Mouse (Mus musculus): ENCODE data around the gene Ncor2. TPM values are rescaled to one million over a fixed set of nuclear protein-coding genes. Genes with fewer than 3 reads are reported as not detected.

Gene Ncor2
- polyA plus RNA-seq, 1 experiment, result 22.8 TPM

DNA sequence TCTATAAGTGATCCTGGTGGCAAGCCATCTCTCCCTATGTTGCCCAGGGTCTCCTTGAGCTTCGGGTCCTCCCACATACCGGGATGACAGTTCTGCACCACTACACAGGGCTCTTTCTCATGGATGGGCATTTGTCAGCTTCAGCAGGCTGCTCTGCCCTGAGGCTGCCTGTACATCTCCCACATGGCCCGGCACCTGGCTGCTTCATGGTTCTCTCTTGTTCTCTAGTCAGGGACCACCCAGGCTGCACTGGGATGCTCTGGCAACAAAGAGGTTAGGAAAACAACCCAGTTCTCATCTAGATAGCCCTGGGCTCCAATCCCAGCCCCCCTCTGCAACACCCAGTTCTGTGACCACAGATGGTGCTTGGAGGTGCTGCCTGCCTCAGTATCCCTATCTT lies 68.3 kb downstream of the Ncor2 start:
- 87% methylated on average over 3 of the region's 3 CpGs for WGBS
- no peak for DNase-seq (ENCODE audit: low read depth, low spot score)

- WGBS, result 88% methylated on average over 8 of the region's 8 CpGs
These were observed 68.8 kb downstream of the Ncor2 start for GRCm38 (mm10) chr5:125110196-125110595.

GRCm38 (mm10) chr5:125107011-125107651 lies 71.9 kb downstream of the Ncor2 start:
- WGBS, result 31% methylated on average over 11 of the region's 11 CpGs
- peak; percentile 75 for DNase-seq (ENCODE audit: low read depth, low spot score)

More at GRCm38 (mm10) chr5:125110196-125110595, 68.8 kb downstream of the Ncor2 start:
- no peak for DNase-seq (ENCODE audit: low read depth, low spot score)

GRCm38 (mm10) chr5:125106191-125106590 lies 72.8 kb downstream of the Ncor2 start:
- DNase-seq (ENCODE audit: low read depth, low spot score), result no peak
- 69% methylated on average over 16 of the region's 16 CpGs for WGBS

- WGBS, result 64% methylated on average over 6 of the region's 6 CpGs
These were observed 74.2 kb downstream of the Ncor2 start for GRCm38 (mm10) chr5:125104841-125105240.

GRCm38 (mm10) chr5:125103396-125103795 lies 75.6 kb downstream of the Ncor2 start:
- DNase-seq (ENCODE audit: low read depth, low spot score), result no peak
- 53% methylated on average over 6 of the region's 6 CpGs for WGBS

More at GRCm38 (mm10) chr5:125104841-125105240, 74.2 kb downstream of the Ncor2 start:
- DNase-seq (ENCODE audit: low read depth, low spot score), result no peak

- DNase-seq (ENCODE audit: low read depth, low spot score), result no peak
These were observed 76.1 kb downstream of the Ncor2 start for GRCm38 (mm10) chr5:125102907-125103306.

DNA sequence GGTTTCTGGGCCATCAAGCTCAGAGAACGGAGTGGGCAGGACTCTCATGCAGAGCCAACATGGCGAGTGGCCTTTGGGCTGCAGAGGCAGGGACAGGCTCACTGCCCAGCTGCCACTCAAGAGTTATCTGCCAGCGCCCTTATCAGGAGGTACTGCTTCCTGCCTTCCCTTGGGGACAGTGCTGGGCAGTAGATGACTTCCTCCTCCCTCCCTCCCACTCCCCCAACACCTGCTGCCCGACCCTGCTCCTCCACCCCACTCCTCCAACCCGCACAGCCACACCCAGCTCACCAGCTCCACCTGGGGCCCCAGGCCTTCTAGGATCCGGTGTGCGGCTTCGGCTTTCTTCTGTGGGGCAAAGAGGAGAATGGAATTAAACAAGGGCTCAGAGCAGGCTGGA lies 76.7 kb downstream of the Ncor2 start:
- DNase-seq (ENCODE audit: low read depth, low spot score), result no peak
- 46% methylated on average over 8 of the region's 8 CpGs for WGBS

More at GRCm38 (mm10) chr5:125102907-125103306, 76.1 kb downstream of the Ncor2 start:
- WGBS, result 56% methylated on average over 7 of the region's 7 CpGs

- DNase-seq (ENCODE audit: low read depth, low spot score), result no peak
- WGBS, result 69% methylated on average over 5 of the region's 5 CpGs
These were observed 79.2 kb downstream of the Ncor2 start for GRCm38 (mm10) chr5:125099785-125100350.

DNA sequence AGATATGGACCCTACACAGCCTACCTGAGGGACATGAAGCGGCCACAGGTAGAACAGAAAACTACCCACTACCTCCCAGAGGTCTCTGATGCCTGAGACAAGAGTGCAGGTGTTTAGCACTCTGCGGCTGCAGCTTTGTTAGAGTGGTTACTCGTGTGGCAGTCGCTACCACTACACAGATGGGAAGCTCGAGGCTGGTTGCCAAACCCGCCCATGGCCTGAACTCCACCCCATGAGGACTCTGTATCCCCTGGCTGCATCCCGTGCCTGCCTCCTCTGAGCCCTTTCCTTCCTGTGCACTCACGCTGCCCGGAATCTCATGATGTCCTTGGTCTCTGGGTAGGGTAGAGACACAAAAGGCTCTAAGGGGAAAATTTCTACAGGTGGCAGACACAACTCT lies 80.3 kb downstream of the Ncor2 start:
- 78% methylated on average over 9 of the region's 9 CpGs for WGBS
- DNase-seq (ENCODE audit: low read depth, low spot score), result no peak

DNA sequence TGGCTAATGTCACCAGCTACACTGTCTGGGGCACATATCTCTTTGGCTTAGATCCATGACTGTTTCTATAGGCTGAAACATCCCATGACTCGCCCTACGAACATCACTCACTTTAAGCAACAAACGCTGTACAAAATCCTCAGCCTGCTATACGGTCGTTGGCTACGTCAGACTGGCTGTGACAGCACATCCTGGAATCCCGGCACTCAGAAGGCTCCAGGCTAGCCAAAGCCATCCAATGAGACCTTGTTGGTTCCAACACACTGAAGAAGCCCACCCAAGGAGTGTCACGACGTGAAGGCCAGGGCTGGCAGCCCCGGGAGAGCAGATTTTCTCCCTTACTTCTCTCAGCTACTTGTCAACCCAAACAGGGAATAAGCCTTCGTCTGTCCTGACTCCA lies 82.7 kb downstream of the Ncor2 start:
- no peak for DNase-seq (ENCODE audit: low read depth, low spot score)
- WGBS, result 76% methylated on average over 11 of the region's 11 CpGs

DNA sequence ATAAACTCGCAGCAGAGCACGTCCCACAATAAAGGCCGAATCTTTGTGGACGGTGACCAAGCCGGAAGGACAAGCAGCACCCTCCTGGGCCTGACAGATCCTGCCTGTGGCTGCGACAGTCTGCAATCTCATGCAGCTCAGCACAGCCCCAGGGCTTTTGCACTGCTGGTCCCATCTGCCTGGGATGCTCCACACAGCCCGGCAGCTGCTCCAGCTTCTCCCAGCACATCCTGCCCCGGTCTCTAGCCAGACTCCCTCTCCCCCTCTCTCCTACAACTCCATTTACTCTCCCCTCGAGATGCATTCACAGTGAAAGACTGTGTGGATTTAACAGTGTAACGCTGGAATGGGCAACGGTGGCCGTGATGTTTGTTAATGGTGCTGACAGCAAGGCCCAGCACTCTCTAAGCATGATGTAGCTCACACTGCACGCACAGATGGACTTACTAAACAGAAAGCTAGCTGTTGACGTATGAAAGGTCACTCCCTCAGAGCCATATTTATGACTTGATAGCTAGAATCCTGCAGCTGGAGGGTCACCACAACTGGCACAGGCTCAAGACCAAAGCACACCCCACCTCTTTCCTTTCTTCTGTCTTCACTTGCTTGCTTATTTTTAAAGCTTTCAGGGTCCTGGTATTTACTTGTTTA lies 83.4 kb downstream of the Ncor2 start:
- DNase-seq (ENCODE audit: low read depth, low spot score), result no peak
- WGBS, result 62% methylated on average over 14 of the region's 14 CpGs

GRCm38 (mm10) chr5:125093795-125094194 lies 85.2 kb downstream of the Ncor2 start:
- 81% methylated on average over 5 of the region's 5 CpGs for WGBS
- no peak for DNase-seq (ENCODE audit: low read depth, low spot score)

- DNase-seq (ENCODE audit: low read depth, low spot score), result no peak
- 84% methylated on average over 6 of the region's 6 CpGs for WGBS
These were observed 90.9 kb downstream of the Ncor2 start for GRCm38 (mm10) chr5:125088076-125088475.

- 48% methylated on average over 8 of the region's 8 CpGs for WGBS
These were observed 93.9 kb downstream of the Ncor2 start for GRCm38 (mm10) chr5:125085097-125085617.

GRCm38 (mm10) chr5:125083674-125084073 lies 95.3 kb downstream of the Ncor2 start:
- 91% methylated on average over 6 of the region's 6 CpGs for WGBS
- no peak for DNase-seq (ENCODE audit: low read depth, low spot score)

More at GRCm38 (mm10) chr5:125085097-125085617, 93.9 kb downstream of the Ncor2 start:
- no peak for DNase-seq (ENCODE audit: low read depth, low spot score)

DNA sequence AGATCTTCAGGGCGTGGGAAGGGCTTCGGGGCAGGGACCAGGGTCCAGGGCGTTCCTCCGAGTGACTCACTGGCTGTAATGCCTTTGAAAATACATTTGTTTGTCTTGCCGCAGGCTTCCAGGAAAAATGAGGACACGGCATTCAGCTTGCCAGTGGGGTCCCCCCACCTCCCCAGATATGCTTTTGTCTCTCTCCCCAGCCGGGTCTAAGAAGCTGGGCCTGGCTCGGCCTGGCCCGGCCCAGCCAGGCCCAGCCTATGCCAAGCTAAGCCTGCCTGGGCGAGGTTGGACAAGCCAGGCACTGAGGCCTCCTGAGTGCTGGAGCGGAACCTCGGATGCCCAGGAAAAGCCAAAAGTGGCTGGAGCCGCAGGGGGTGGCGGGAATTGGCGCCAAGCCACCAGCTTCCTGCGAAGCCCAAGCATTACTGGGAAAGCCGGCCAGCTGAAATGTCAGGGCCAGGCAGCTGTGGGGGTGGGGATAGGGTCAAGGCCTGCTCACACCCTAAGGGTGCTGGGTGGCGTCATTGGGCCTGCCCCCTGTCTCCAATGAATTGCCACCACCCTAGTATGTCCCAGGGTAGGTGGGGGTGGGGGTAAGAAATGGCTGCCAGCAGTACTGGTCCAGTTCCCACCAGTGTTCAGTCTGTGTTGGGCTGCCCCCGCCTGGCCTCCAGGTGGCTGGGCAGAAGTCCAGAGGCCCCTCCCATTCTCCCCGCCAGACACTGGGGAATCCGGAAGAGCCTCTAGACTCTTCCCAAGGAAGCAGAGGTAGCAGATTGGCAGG lies 97.5 kb downstream of the Ncor2 start:
- WGBS, result 10% methylated on average over 21 of the region's 21 CpGs

GRCm38 (mm10) chr5:125080787-125081317 lies 98.2 kb downstream of the Ncor2 start:
- peak; percentile 70 for DNase-seq (ENCODE audit: low read depth, low spot score)

More for the DNA sequence above, 97.5 kb downstream of the Ncor2 start:
- DNase-seq (ENCODE audit: low read depth, low spot score), result peak; percentile 64

DNA sequence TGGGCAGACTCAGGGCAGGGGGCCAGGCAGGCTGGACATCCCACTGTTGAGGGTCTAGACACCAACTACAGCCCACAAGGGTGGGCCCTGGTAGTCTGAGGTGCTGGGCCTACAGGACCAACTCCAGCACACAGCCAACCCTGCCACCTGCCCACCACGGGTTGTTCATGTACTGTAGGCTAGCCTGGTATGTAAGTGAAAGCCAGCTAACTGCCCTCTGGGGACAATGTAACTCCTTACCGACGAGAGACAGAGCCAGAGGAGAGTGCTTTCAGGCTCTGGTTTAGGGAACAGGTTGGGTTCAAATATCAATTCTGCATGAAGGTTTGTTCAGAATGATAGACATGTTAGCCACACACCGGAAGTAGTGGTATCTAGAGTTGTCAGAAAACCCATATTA lies 98.7 kb downstream of the Ncor2 start:
- WGBS, result 76% methylated on average over 4 of the region's 4 CpGs

More at GRCm38 (mm10) chr5:125080787-125081317, 98.2 kb downstream of the Ncor2 start:
- 10% methylated on average over 10 of the region's 10 CpGs for WGBS

More for the DNA sequence above, 98.7 kb downstream of the Ncor2 start:
- no peak for DNase-seq (ENCODE audit: low read depth, low spot score)

Measured in large intestine, adult 2 months (tissue).